Mouse (Mus musculus) lung, adult 2 months (tissue): ENCODE results near the gene 4930404N11Rik. TPM values are rescaled to one million over a fixed set of nuclear protein-coding genes. Genes with fewer than 3 reads are reported as not detected.

ENCODE experiments used
- DNase-seq: peaks from one replicate; pipeline ENCODE4 v3.0.0; 2022
- H3K4me1 ChIP-seq: fragments of 200-500 bp; 2 replicates; pipeline ENCODE4 v1.6.1; 2011; ENCODE audit warnings: low read length; ENCODE audit not compliant: control insufficient read depth, insufficient read depth
- H3K4me3 ChIP-seq: fragments of 200-500 bp; replicated peaks from 2 replicates; pipeline ENCODE3; 2011; ENCODE audit warnings: low read depth, mild to moderate bottlenecking, control low read depth, low read length; ENCODE audit errors: extremely low read depth
- CTCF ChIP-seq: fragments of 200-500 bp; IDR thresholded peaks from 2 replicates; pipeline ENCODE4 v1.5.1; 2011; ENCODE audit warnings: mild to moderate bottlenecking, low read length, control low read depth; ENCODE audit not compliant: insufficient read depth
- POLR2A ChIP-seq: fragments of 200-500 bp; IDR thresholded peaks from 2 replicates; pipeline ENCODE4 v1.6.1; 2011; ENCODE audit warnings: low read depth, mild to moderate bottlenecking, control low read depth, low read length, borderline replicate concordance; ENCODE audit errors: extremely low read depth
- WGBS: fragments of 180-500 bp; shearing (Covaris S2); methylation state at CpG from one replicate; pipeline ENCODE4 v1.1.7; 2018; 5-methylcytosine and 5-hydroxymethylcytosine counted together
- polyA plus RNA-seq: library from polyadenylated mRNA; depleted of rRNA; stranded (reverse); fragments of >200 nt; gene quantifications from 2 replicates; pipeline ENCODE4 v1.2.3, GENCODE M21; 2012

Gene 4930404N11Rik
- polyA plus RNA-seq, 1 experiment, result 21.9 TPM

GRCm38 (mm10) chr10:81409330-81409729 is 43.7 kb upstream of the 4930404N11Rik start:
- 33% methylated on average over 8 of the region's 8 CpGs for WGBS
- peaks cover 82% of the 10 kb centered on the region for H3K4me1 ChIP-seq
- no peak for TF ChIP-seq POLR2A
- no peak for TF ChIP-seq CTCF

GRCm38 (mm10) chr10:81408871-81409291 is 43.3 kb upstream of the 4930404N11Rik start:
- 18% methylated on average over 9 of the region's 9 CpGs for WGBS
- peak; percentile 86 for DNase-seq
- peaks cover 80% of the 10 kb centered on the region for H3K4me1 ChIP-seq
- TF ChIP-seq CTCF (peak; percentile 88), POLR2A (no peak; the same call in 1 of the 2 replicates)
- H3K4me3 ChIP-seq, result no peak overlapping the region

More at GRCm38 (mm10) chr10:81409330-81409729, 43.7 kb upstream of the 4930404N11Rik start:
- H3K4me3 ChIP-seq, result no peak overlapping the region
- no peak for DNase-seq

GRCm38 (mm10) chr10:81408424-81408729 is 42.8 kb upstream of the 4930404N11Rik start:
- TF ChIP-seq CTCF (no peak), POLR2A (no peak)
- 65% methylated on average over 13 of the region's 13 CpGs for WGBS
- Histone ChIP-seq H3K4me1 (peaks cover 76% of the 10 kb centered on the region), H3K4me3 (no peak overlapping the region)
- no peak for DNase-seq

GRCm38 (mm10) chr10:81407539-81408423 is 42.2 kb upstream of the 4930404N11Rik start:
- H3K4me1 ChIP-seq, result peaks cover 72% of the 10 kb centered on the region
- TF ChIP-seq POLR2A (no peak), CTCF (no peak)
- WGBS, result 24% methylated on average over 31 of the region's 31 CpGs
- DNase-seq, result peak; percentile 77
- peak overlapping the region; percentile 27 for H3K4me3 ChIP-seq

- Histone ChIP-seq H3K4me3 (no peak overlapping the region), H3K4me1 (peaks cover 70% of the 10 kb centered on the region)
- no peak for DNase-seq
- WGBS, result 49% methylated on average over 24 of the region's 24 CpGs
- TF ChIP-seq CTCF (no peak), POLR2A (no peak)
Observed at GRCm38 (mm10) chr10:81406504-81407440, 41.2 kb upstream of the 4930404N11Rik start.

GRCm38 (mm10) chr10:81405588-81406201 is 40.1 kb upstream of the 4930404N11Rik start:
- peaks cover 69% of the 10 kb centered on the region for H3K4me1 ChIP-seq
- WGBS, result 48% methylated on average over 13 of the region's 13 CpGs
- DNase-seq, result peak; percentile 64
- H3K4me3 ChIP-seq, result no peak overlapping the region
- no peak for TF ChIP-seq POLR2A
- TF ChIP-seq CTCF, result peak; percentile 65

- WGBS, result 40% methylated on average over 18 of the region's 18 CpGs
- DNase-seq, result peak; percentile 30
- Histone ChIP-seq H3K4me1 (peaks cover 60% of the 10 kb centered on the region), H3K4me3 (no peak overlapping the region)
- no peak for TF ChIP-seq POLR2A
Observed at GRCm38 (mm10) chr10:81404720-81405119, 39.1 kb upstream of the 4930404N11Rik start.

- peaks cover 55% of the 10 kb centered on the region for H3K4me1 ChIP-seq
- H3K4me3 ChIP-seq, result no peak overlapping the region
- WGBS, result 45% methylated on average over 9 of the region's 9 CpGs
- no peak for DNase-seq
- TF ChIP-seq CTCF (no peak), POLR2A (no peak)
Observed at GRCm38 (mm10) chr10:81404082-81404481, 38.5 kb upstream of the 4930404N11Rik start.

GRCm38 (mm10) chr10:81403511-81403910 is 37.9 kb upstream of the 4930404N11Rik start:
- no peak for DNase-seq
- TF ChIP-seq CTCF, result no peak
- TF ChIP-seq POLR2A, result no peak
- H3K4me1 ChIP-seq, result peaks cover 49% of the 10 kb centered on the region
- 79% methylated on average over 10 of the region's 10 CpGs for WGBS
- H3K4me3 ChIP-seq, result no peak overlapping the region
